Mouse (Mus musculus) heart, postnatal 4 days (tissue): ENCODE measurements around the gene Rptor. TPM values are rescaled to one million over a fixed set of nuclear protein-coding genes. Genes with fewer than 3 reads are reported as not detected.

Experiments used
- DNase-seq: peaks from one replicate; pipeline ENCODE4 v3.0.0; 2021
- total RNA-seq, 2 experiments: library from RNA; stranded (reverse); gene quantifications; 2 replicates each; pipeline ENCODE4 v1.2.3; 2021

The Rptor gene
- total RNA-seq, 2 experiments from 2014 or later = 44.2 to 45.6 TPM

- no peak for DNase-seq
Measured at GRCm38 (mm10) chr11:119937772-119938502, 335.2 kb downstream of the Rptor start.

- no peak for DNase-seq
Measured at GRCm38 (mm10) chr11:119939073-119939710, 336.5 kb downstream of the Rptor start.

GRCm38 (mm10) chr11:119939711-119940106 is 337.0 kb downstream of the Rptor start:
- no peak for DNase-seq

- DNase-seq = no peak
Measured at GRCm38 (mm10) chr11:119940142-119940541, 337.4 kb downstream of the Rptor start.

- DNase-seq = no peak
Measured at GRCm38 (mm10) chr11:119941794-119942193, 339.1 kb downstream of the Rptor start.

- DNase-seq = peak; percentile 55
Measured at GRCm38 (mm10) chr11:119942201-119942726, 339.6 kb downstream of the Rptor start.

GRCm38 (mm10) chr11:119942727-119943427 is 340.2 kb downstream of the Rptor start, which contains the start of gene Baiap2:
Baiap2 (plus strand) TSS chr11:119942763.
- DNase-seq = peak; percentile 99

GRCm38 (mm10) chr11:119943428-119943988 is 340.8 kb downstream of the Rptor start:
- peak; percentile 55 for DNase-seq

- DNase-seq = peak; percentile 57
Measured at GRCm38 (mm10) chr11:119945343-119945742, 342.6 kb downstream of the Rptor start.

GRCm38 (mm10) chr11:119947426-119947825 is 344.7 kb downstream of the Rptor start:
- DNase-seq = no peak

GRCm38 (mm10) chr11:119947897-119948296 is 345.2 kb downstream of the Rptor start:
- DNase-seq = no peak

- DNase-seq = no peak
Measured at GRCm38 (mm10) chr11:119948305-119948704, 345.6 kb downstream of the Rptor start.

- peak; percentile 40 for DNase-seq
Measured at GRCm38 (mm10) chr11:119948803-119949202, 346.1 kb downstream of the Rptor start.

Other genes with a start within 250 kb of the Rptor start
- 1 to 10 TPM; 7.0 to 7.7 TPM for gene Sgsh, start 247.4 kb upstream of the Rptor start, total RNA-seq
- 1 to 10 TPM; 3.0 to 3.9 TPM for gene Slc26a11, start 247.3 kb upstream of the Rptor start, total RNA-seq
- gene Rnf213, start 209.8 kb upstream of the Rptor start, total RNA-seq = 10 to 100 TPM; 17.2 to 19.7 TPM
- 10 to 100 TPM; 15.7 to 17.4 TPM for gene Endov, start 111.6 kb upstream of the Rptor start, total RNA-seq
- gene Nptx1, start 55.2 kb upstream of the Rptor start, total RNA-seq = under 1 TPM; 0.50 to 0.74 TPM